Mouse (Mus musculus) retina, embryonic 14.5 days (tissue): ENCODE measurements around the gene Kcnk4.
"Not testable (repeated sequence)": the region's sequence is repeated elsewhere in the genome, so short reads cannot be mapped to it uniquely, and the experiment has no call there.

ENCODE experiments used
- DNase-seq: peaks from one replicate; pipeline ENCODE4 v3.0.0-alpha.2; 2015; ENCODE audit warnings: low spot score

Kcnk4 gene

DNA sequence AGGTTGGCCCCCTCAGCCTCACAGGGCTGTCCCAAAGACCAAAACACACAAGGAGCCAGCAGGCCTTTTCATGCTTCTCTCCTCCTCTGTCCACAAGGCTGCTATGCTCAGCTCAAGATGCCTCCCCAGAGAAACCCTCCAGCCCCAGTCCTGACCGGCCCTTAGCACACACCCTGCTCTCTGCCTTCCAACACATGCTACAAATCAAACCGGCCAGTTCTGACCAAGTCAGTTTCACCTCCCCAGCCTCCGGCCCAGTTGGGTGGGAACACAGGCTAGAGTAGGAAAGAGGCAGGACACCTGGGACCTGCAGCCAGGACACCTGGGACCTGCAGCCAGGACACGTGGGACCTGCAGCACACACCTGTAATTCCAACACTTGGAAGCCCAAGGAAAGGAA, 17.8 kb downstream of the Kcnk4 start:
- no peak for DNase-seq

DNA sequence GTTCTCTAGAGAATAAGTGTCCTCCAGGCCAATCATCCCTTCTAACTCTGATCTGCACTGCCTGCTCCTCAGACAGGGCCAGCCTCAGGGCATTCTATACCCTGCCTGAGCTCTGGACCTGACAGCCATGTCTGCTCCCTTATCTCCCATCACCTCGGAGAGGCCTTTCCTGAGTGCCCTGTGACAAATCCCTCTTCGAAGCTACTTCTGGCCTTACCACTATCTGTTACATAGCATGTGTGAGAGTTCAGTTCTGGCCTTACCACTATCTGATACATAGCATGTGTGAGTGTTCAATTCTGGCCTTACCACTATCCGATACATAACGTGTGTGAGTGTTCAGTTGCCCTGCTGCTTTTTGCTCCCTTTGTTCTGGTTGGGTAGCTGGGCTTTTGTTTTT, 19.0 kb downstream of the Kcnk4 start:
- no peak for DNase-seq

DNA sequence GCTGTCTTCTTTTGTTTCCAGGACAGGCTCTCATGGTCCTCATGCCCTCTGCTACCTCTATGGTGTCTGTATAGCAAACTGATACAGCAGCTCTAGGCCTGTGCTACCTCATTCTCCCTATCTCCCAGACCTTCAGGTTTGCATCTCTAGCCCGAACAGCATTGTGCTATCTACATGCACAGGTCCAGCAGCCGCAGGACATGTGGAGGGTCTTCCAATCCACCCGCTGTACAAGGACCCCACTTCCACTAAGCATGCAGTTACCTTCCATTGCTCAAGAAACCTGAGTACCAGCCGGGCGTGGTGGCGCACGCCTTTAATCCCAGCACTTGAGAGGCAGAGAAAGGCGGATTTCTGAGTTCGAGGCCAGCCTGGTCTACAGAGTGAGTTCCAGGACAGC, 19.8 kb downstream of the Kcnk4 start:
- no peak for DNase-seq

- no peak for DNase-seq
Measured at GRCm38 (mm10) chr19:6913991-6914390, 20.3 kb downstream of the Kcnk4 start.

- no peak for DNase-seq
Measured at GRCm38 (mm10) chr19:6913036-6913435, 21.3 kb downstream of the Kcnk4 start.

GRCm38 (mm10) chr19:6912205-6912970, 21.9 kb downstream of the Kcnk4 start:
- DNase-seq, result no peak

- no peak for DNase-seq
Measured at GRCm38 (mm10) chr19:6911101-6912074, 22.9 kb downstream of the Kcnk4 start.

GRCm38 (mm10) chr19:6910306-6910705, 24.0 kb downstream of the Kcnk4 start:
- DNase-seq, result peak; percentile 63

DNA sequence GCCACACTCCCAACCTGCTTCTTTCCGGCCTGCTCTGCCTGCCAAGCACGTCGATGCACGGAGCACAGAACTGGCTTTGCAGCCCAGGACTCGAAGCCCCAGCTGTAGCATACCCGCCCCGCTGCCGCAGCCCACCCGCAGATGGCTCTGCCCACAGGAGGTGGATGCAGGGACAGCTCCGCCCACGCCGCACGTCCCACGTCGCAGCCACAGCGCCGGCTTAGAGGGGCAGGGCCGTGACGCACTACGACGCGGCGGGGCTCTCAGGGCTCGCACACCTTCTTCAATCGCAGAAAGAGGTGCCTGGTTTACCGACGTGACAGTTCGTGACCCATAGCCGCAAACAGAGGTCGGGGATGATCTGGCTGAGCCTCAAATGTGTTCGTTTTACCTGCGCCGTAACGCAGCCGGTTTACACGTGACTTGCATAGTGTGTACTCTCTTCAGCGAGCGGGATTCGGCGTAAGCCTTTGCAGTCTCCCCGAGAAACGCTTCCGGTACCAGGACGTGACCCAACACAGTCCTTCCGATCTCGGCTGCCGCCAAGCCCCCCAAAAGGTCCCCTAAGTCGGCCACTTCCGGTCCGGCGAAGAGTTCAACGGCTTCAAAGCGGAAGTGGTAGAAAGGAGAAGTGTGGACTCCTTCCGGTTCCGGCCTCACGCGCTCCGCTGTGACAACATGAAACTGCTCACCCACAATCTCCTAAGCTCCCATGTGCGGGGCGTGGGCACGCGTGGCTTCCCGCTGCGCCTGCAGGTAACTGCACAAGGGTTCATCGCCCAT, 24.6 kb downstream of the Kcnk4 start, which contains the start of the genes Trmt112 and Prdx5:
Gene Trmt112, plus strand, starts transcription at position 192 of the 783 bp plus-strand sequence.
Gene Prdx5, minus strand, starts transcription at position 600 of the 783 bp plus-strand sequence.
- peak; percentile 93 for DNase-seq

GRCm38 (mm10) chr19:6909021-6909420, 25.3 kb downstream of the Kcnk4 start:
- DNase-seq, result no peak

- no peak for DNase-seq
Measured at GRCm38 (mm10) chr19:6907811-6908540, 26.3 kb downstream of the Kcnk4 start.

GRCm38 (mm10) chr19:6907094-6907493, 27.2 kb downstream of the Kcnk4 start:
- DNase-seq, result no peak

DNA sequence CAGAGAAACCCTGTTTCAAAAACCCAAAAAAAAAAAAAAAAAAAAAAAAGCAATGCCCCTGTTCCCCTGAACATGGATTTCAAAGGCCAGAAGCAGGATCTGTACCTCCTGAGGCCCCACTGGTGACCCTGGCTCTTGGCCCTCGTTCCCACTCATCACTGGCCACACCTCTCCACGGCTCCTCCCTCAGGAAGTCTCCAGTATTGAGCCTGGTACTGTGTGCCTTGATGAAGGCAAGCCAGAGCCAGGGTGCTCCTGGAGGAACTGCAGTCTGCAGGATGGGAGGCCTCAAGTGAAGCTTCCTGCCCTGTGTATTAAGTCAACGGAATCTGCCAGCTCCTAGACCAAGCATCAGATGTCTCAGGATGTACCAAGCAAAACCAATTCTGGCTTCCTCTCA, 28.1 kb downstream of the Kcnk4 start:
- DNase-seq, result no peak

DNA sequence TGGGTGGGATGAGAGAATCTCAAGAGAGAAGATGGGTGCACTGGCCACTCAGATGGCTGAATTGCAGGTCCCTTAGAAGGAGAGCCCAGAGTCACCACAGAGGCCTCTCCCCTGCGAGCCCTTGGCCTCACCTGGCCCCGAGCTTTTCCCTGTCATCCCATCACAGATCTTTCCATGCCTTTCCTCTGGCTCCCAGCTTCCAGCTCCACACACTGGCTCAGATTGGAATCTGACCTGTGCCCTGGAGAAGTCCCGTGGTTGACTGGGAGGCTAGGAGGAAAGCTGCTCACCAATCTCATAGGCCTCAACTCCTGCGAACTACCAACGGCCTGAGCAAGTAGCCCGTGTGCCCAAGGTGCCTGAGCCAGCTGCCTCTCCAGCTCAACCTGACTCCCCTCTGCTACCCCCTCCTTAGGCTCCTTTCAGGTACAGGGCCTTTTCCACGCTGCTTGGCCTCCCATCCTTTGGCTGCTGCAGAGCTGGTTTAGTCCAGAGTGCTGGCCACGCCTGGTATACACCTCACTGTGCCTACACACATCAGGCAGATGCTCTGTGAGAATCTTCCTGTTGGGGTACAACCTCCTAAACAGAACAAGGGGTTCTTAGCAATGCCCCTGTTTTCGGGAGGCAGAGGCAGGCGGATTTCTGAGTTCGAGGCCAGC, 28.7 kb downstream of the Kcnk4 start:
- DNase-seq, result no peak

DNA sequence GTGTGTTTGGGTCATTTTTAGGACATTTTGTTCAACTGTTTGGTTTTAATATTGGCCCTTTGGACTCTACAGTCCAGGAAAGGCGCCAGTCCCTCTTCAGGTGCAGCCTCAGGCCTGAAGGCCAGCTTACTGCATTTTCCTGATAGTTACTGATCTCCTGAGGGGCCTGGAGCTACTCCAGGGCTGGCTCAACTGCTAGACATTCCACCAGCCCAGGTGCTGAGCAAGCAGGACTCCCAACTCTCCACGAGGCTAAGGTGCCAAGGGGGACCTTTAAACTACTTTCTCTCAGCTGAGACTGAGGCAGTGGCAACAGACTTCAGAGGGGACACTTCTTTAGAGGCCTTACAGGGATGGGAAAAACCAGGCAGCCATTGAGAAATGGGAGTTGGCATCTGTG, 29.5 kb downstream of the Kcnk4 start:
- no peak for DNase-seq

DNA sequence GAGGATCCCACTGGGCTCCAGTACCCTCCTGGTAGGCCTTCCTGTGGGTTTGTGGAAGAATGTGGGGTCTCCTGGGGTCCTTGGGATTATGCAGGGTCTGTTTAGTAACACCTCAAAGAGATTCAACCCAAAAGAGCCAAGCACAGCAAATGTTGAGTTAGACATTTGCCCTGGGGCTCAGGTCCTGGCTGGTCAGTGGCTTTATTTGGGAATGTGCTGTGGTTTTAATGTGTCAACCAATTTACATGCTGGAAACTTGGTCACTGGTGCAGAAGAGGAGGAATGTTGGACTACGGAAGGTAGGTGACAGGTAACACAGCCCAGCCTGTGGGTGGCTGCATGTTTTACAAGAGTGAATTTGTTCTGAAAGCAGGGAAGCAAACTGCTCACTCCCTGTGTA, 31.3 kb downstream of the Kcnk4 start:
- no peak for DNase-seq

GRCm38 (mm10) chr19:6899641-6900040, 34.7 kb downstream of the Kcnk4 start:
- DNase-seq, result no peak

- DNase-seq, result not testable (repeated sequence)
Measured at GRCm38 (mm10) chr19:6895608-6896305, 38.6 kb downstream of the Kcnk4 start.

DNA sequence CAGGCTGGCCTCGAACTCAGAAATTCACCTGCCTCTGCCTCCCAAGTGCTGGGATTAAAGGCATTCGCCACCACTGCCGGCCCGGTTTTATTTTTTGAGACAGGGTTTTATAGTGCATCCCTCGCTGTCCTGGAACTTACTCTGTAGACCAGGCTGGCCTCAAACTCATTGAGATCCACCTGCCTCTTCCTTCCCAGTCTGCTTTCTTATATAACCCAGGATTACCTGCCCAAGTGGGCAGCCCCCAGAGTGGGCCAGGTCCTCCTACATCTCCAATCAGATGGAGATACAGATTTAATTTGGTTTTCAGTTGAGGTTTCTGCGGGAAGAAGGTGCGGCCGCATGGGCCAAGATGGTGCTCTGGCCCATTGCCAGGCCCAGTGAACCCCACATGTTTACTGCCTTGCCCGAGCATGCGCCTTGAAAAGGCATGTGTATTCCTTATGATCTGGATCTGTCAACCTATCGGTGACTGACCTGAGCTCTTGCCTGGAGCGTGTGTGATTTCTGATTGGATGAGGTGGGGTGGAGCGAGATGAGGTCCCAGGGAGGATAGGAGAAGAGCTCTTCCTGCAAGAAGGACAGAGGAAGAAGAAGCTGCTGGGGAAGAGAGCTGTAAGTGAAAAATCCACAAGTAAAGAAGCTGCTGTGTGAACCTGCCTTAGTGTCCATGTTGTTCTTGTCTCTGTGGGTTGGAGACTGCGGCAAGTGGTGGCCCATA, 40.4 kb downstream of the Kcnk4 start:
- DNase-seq, result no peak
